Mouse (Mus musculus) thymus, adult 2 months (tissue): ENCODE measurements around the gene Wdr1. TPM values are rescaled to one million over a fixed set of nuclear protein-coding genes. Genes with fewer than 3 reads are reported as not detected.

Source experiments
- DNase-seq: peaks from one replicate; pipeline ENCODE4 v3.0.0; 2021
- H3K27ac ChIP-seq: fragments of 200-500 bp; 2 replicates; pipeline ENCODE4 v1.5.1; 2012; ENCODE audit warnings: low read length, control low read depth; ENCODE audit not compliant: control insufficient read depth, insufficient read depth
- H3K27me3 ChIP-seq: fragments of 200-500 bp; 2 replicates; pipeline ENCODE4 v1.6.1; 2012; ENCODE audit warnings: mild to moderate bottlenecking, low read length, moderate library complexity, mixed read lengths; ENCODE audit not compliant: control insufficient read depth, insufficient read depth
- H3K36me3 ChIP-seq: fragments of 200-500 bp; 2 replicates; pipeline ENCODE4 v1.6.1; 2012; ENCODE audit warnings: mild to moderate bottlenecking, low read length, moderate library complexity; ENCODE audit not compliant: control insufficient read depth, insufficient read depth
- H3K4me1 ChIP-seq: fragments of 200-500 bp; replicated peaks from 2 replicates; pipeline ENCODE4 v1.6.1; 2012; ENCODE audit warnings: low read length; ENCODE audit not compliant: control insufficient read depth, insufficient read depth
- H3K4me3 ChIP-seq: fragments of 200-500 bp; 2 replicates; pipeline ENCODE4 v1.5.1; 2012; ENCODE audit warnings: mild to moderate bottlenecking, low read length, control low read depth, moderate library complexity; ENCODE audit not compliant: control insufficient read depth, insufficient read depth
- CTCF ChIP-seq: fragments of 200-500 bp; IDR thresholded peaks from 2 replicates; pipeline ENCODE4 v1.5.1; 2012; ENCODE audit warnings: mild to moderate bottlenecking, control low read depth, low read length, moderate library complexity, borderline replicate concordance; ENCODE audit not compliant: control insufficient read depth, poor library complexity, insufficient read depth; ENCODE audit errors: extremely low read depth
- POLR2A ChIP-seq: fragments of 200-500 bp; IDR thresholded peaks from 2 replicates; pipeline ENCODE4 v1.6.1; 2012; ENCODE audit warnings: mild to moderate bottlenecking, low read length, control low read depth, moderate library complexity; ENCODE audit not compliant: control insufficient read depth, poor library complexity, insufficient read depth; ENCODE audit errors: extremely low read depth
- WGBS: fragments of 180-500 bp; shearing (Covaris S2); methylation state at CpG from one replicate; pipeline ENCODE4 v1.1.7; 2018; 5-methylcytosine and 5-hydroxymethylcytosine counted together
- polyA plus RNA-seq: library from polyadenylated mRNA; depleted of rRNA; stranded (reverse); fragments of >200 nt; gene quantifications from 2 replicates; pipeline ENCODE4 v1.2.3, GENCODE M21; 2012

Wdr1 gene
- polyA plus RNA-seq, 1 experiment, result 272 TPM

GRCm38 (mm10) chr5:38538508-38538907 lies 24.5 kb downstream of the Wdr1 start:
- Histone ChIP-seq H3K4me3 (no peak overlapping the region), H3K4me1 (no peaks in the 10 kb centered on the region), H3K36me3 (peaks cover 96% of the 10 kb centered on the region), H3K27me3 (no peaks in the 10 kb centered on the region), H3K27ac (no peak overlapping the region)
- TF ChIP-seq POLR2A (no peak), CTCF (no peak)
- WGBS, result 96% methylated on average over 8 of the region's 8 CpGs
- no peak for DNase-seq

- WGBS, result 98% methylated on average over 4 of the region's 4 CpGs
Measured at GRCm38 (mm10) chr5:38537845-38538244, 25.2 kb downstream of the Wdr1 start.

GRCm38 (mm10) chr5:38536822-38537221 lies 26.2 kb downstream of the Wdr1 start:
- H3K36me3 ChIP-seq, result peaks cover 94% of the 10 kb centered on the region
- no peaks in the 10 kb centered on the region for H3K27me3 ChIP-seq
- WGBS, result 97% methylated on average over 3 of the region's 3 CpGs
- TF ChIP-seq POLR2A, result no peak
- TF ChIP-seq CTCF, result no peak
- H3K27ac ChIP-seq, result no peak overlapping the region
- no peak for DNase-seq
- H3K4me1 ChIP-seq, result no peaks in the 10 kb centered on the region
- H3K4me3 ChIP-seq, result no peak overlapping the region

More at GRCm38 (mm10) chr5:38537845-38538244, 25.2 kb downstream of the Wdr1 start:
- DNase-seq, result no peak
- Histone ChIP-seq H3K36me3 (peaks cover 94% of the 10 kb centered on the region), H3K27me3 (no peaks in the 10 kb centered on the region), H3K4me3 (no peak overlapping the region), H3K27ac (no peak overlapping the region), H3K4me1 (no peaks in the 10 kb centered on the region)
- TF ChIP-seq CTCF (no peak), POLR2A (no peak)

- TF ChIP-seq POLR2A (no peak), CTCF (no peak)
- 92% methylated on average over 4 of the region's 4 CpGs for WGBS
- Histone ChIP-seq H3K27me3 (no peaks in the 10 kb centered on the region), H3K27ac (no peak overlapping the region), H3K4me1 (no peaks in the 10 kb centered on the region), H3K36me3 (peaks cover 92% of the 10 kb centered on the region), H3K4me3 (no peak overlapping the region)
- DNase-seq, result no peak
Measured at GRCm38 (mm10) chr5:38532084-38532483, 30.9 kb downstream of the Wdr1 start.

GRCm38 (mm10) chr5:38529724-38530428 lies 33.1 kb downstream of the Wdr1 start:
- H3K36me3 ChIP-seq, result peaks cover 79% of the 10 kb centered on the region
- no peaks in the 10 kb centered on the region for H3K27me3 ChIP-seq
- 89% methylated on average over 6 of the region's 6 CpGs for WGBS
- H3K4me3 ChIP-seq, result no peak overlapping the region
- no peak overlapping the region for H3K27ac ChIP-seq
- TF ChIP-seq CTCF (no peak), POLR2A (no peak)
- H3K4me1 ChIP-seq, result no peaks in the 10 kb centered on the region
- DNase-seq, result no peak

DNA sequence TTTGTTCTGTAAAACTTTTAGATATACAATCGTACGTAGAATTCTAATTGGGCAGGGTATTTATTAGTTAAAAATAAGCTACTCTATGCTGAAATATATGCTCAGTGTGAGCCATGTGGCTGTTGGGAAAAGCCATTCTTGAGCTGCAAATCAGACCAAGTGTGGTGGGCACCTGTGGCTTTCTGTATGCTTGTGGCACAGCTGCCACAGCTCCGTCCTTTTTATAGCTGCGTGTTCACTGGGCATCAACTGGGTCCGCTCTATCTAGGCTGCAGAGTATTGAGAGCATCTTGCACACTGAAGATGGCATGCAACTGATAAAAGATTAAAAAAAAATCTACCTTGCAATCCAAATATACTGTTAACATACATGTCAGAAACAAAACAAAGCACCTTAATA lies 40.0 kb downstream of the Wdr1 start:
- Histone ChIP-seq H3K36me3 (peaks cover 17% of the 10 kb centered on the region), H3K27ac (no peak overlapping the region), H3K4me3 (no peak overlapping the region), H3K27me3 (no peaks in the 10 kb centered on the region), H3K4me1 (no peaks in the 10 kb centered on the region)
- TF ChIP-seq CTCF (no peak), POLR2A (no peak)
- WGBS, result 96% methylated on average over 5 of the region's 5 CpGs
- no peak for DNase-seq

GRCm38 (mm10) chr5:38520838-38521237 lies 42.2 kb downstream of the Wdr1 start:
- H3K27ac ChIP-seq, result no peak overlapping the region
- H3K27me3 ChIP-seq, result no peaks in the 10 kb centered on the region
- H3K36me3 ChIP-seq, result no peaks in the 10 kb centered on the region
- H3K4me1 ChIP-seq, result no peaks in the 10 kb centered on the region
- DNase-seq, result no peak
- 84% methylated on average over 1 of the region's 1 CpGs for WGBS
- no peak for TF ChIP-seq POLR2A
- no peak for TF ChIP-seq CTCF
- H3K4me3 ChIP-seq, result no peak overlapping the region
